Mouse (Mus musculus) brain, embryonic 14.5 days (tissue): Measurements from ENCODE around the gene Hip1.

Source experiments
- CTCF ChIP-seq: fragments of 200-500 bp; IDR thresholded peaks from 2 replicates; pipeline ENCODE4 v1.5.1; 2012; ENCODE audit warnings: inconsistent platforms, mild to moderate bottlenecking, moderate library complexity, borderline replicate concordance; ENCODE audit not compliant: insufficient read depth, insufficient read length; ENCODE audit errors: extremely low read depth
- POLR2A ChIP-seq: fragments of 200-500 bp; IDR thresholded peaks from 2 replicates; pipeline ENCODE4 v1.6.1; 2012; ENCODE audit warnings: mild to moderate bottlenecking, inconsistent platforms, borderline replicate concordance; ENCODE audit not compliant: poor library complexity, insufficient read depth, insufficient read length, severe bottlenecking; ENCODE audit errors: extremely low read depth

GRCm38 (mm10) chr5:135376341-135376740 lies 168.6 kb downstream of the Hip1 start:
- no peak for TF ChIP-seq CTCF
- no peak for TF ChIP-seq POLR2A
